Mouse (Mus musculus) small intestine, adult 2 months (tissue): ENCODE measurements around the gene Kif12. TPM values are rescaled to one million over a fixed set of nuclear protein-coding genes. Genes with fewer than 3 reads are reported as not detected.

Experiments
- H3K27ac ChIP-seq: fragments of 200-500 bp; 2 replicates; pipeline ENCODE4 v1.5.1; 2012; ENCODE audit warnings: low read depth, low read length, control low read depth, inconsistent platforms; ENCODE audit not compliant: insufficient read depth
- H3K27me3 ChIP-seq: fragments of 200-500 bp; 2 replicates; pipeline ENCODE4 v1.6.1; 2012; ENCODE audit warnings: mild to moderate bottlenecking, moderate library complexity, low read length, inconsistent platforms; ENCODE audit not compliant: control insufficient read depth, insufficient read depth
- H3K36me3 ChIP-seq: fragments of 200-500 bp; 2 replicates; pipeline ENCODE4 v1.6.1; 2012; ENCODE audit warnings: mild to moderate bottlenecking, low read length, control low read depth, inconsistent platforms; ENCODE audit not compliant: control insufficient read depth, insufficient read depth
- H3K4me1 ChIP-seq: fragments of 200-500 bp; 2 replicates; pipeline ENCODE4 v1.6.1; 2012; ENCODE audit warnings: low read length, inconsistent platforms, mixed read lengths; ENCODE audit not compliant: control insufficient read depth, insufficient read depth, insufficient read length
- H3K4me3 ChIP-seq: fragments of 200-500 bp; 2 replicates; pipeline ENCODE4 v1.5.1; 2012; ENCODE audit warnings: low read depth, mild to moderate bottlenecking, control low read depth, inconsistent platforms, low read length, moderate library complexity
- CTCF ChIP-seq: fragments of 200-500 bp; IDR thresholded peaks from 2 replicates; pipeline ENCODE4 v1.5.1; 2012; ENCODE audit warnings: low read depth, mild to moderate bottlenecking, control low read depth, inconsistent platforms, low read length, moderate library complexity, mixed read lengths; ENCODE audit not compliant: insufficient replicate concordance, insufficient read length; ENCODE audit errors: extremely low read depth
- POLR2A ChIP-seq: fragments of 200-500 bp; IDR thresholded peaks from 2 replicates; pipeline ENCODE4 v1.6.1; 2012; ENCODE audit warnings: low read depth, mild to moderate bottlenecking, control low read depth, inconsistent platforms, low read length, moderate library complexity
- WGBS: fragments of 180-500 bp; shearing (Covaris S2); methylation state at CpG from one replicate; pipeline ENCODE4 v1.1.7; 2018; 5-methylcytosine and 5-hydroxymethylcytosine counted together
- polyA plus RNA-seq: library from polyadenylated mRNA; depleted of rRNA; stranded (reverse); fragments of >200 nt; gene quantifications from 2 replicates; pipeline ENCODE4 v1.2.3, GENCODE M21; 2012; rRNA removed

The Kif12 gene
- polyA plus RNA-seq, 1 experiment: 3.7 TPM

- no peaks in the 10 kb centered on the region for H3K27me3 ChIP-seq
- H3K36me3 ChIP-seq: no peaks in the 10 kb centered on the region
- no peaks in the 10 kb centered on the region for H3K4me1 ChIP-seq
- WGBS: 96% methylated on average over 6 of the region's 6 CpGs
- no peak for TF ChIP-seq CTCF
- no peak for TF ChIP-seq POLR2A
- H3K27ac ChIP-seq: no peak overlapping the region
- H3K4me3 ChIP-seq: no peak overlapping the region
Observed at GRCm38 (mm10) chr4:63147268-63147667, 24.7 kb downstream of the Kif12 start.

- Histone ChIP-seq H3K4me3 (no peak overlapping the region), H3K27me3 (no peaks in the 10 kb centered on the region), H3K4me1 (no peaks in the 10 kb centered on the region), H3K27ac (no peak overlapping the region), H3K36me3 (no peaks in the 10 kb centered on the region)
- TF ChIP-seq POLR2A (no peak), CTCF (no peak)
- whole genome bisulfite sequencing: 89% methylated on average over 5 of the region's 5 CpGs
Observed at GRCm38 (mm10) chr4:63129891-63130624, 41.9 kb downstream of the Kif12 start.

GRCm38 (mm10) chr4:63124861-63125466 lies 47.0 kb downstream of the Kif12 start:
- Histone ChIP-seq H3K27ac (no peak overlapping the region), H3K27me3 (no peaks in the 10 kb centered on the region), H3K4me1 (no peaks in the 10 kb centered on the region), H3K36me3 (no peaks in the 10 kb centered on the region), H3K4me3 (no peak overlapping the region)
- TF ChIP-seq POLR2A (no peak), CTCF (no peak)
- 83% methylated on average over 8 of the region's 8 CpGs for WGBS

GRCm38 (mm10) chr4:63118639-63119437 lies 53.1 kb downstream of the Kif12 start:
- peak; percentile 92; the same call in 1 of the 2 replicates for TF ChIP-seq CTCF
- TF ChIP-seq POLR2A: no peak
- Histone ChIP-seq H3K4me3 (no peak overlapping the region), H3K27me3 (no peaks in the 10 kb centered on the region), H3K4me1 (no peaks in the 10 kb centered on the region), H3K27ac (no peak overlapping the region), H3K36me3 (no peaks in the 10 kb centered on the region)
- 88% methylated on average over 5 of the region's 5 CpGs for WGBS

Other genes starting within 250 kb of the Kif12 start
- 0.60 and 1.5 TPM in 2 replicates for gene Zfp618, start 206.6 kb downstream of the Kif12 start, polyA plus RNA-seq
- 1.4 and 4.2 TPM in 2 replicates for gene Ambp, start 17.3 kb downstream of the Kif12 start, polyA plus RNA-seq
- gene Col27a1, start 41.9 kb upstream of the Kif12 start, polyA plus RNA-seq: 5.4 and 6.3 TPM in 2 replicates
- not detected in 2 replicates for gene Orm1, start 172.4 kb upstream of the Kif12 start, polyA plus RNA-seq
- gene Orm3, start 184.0 kb upstream of the Kif12 start, polyA plus RNA-seq: not detected in 2 replicates
- not detected in 2 replicates for gene Orm2, start 190.3 kb upstream of the Kif12 start, polyA plus RNA-seq
- 8.1 and 11.5 TPM in 2 replicates for gene Akna, start 231.2 kb upstream of the Kif12 start, polyA plus RNA-seq